Mouse (Mus musculus) forebrain, embryonic 11.5 days (tissue): Measurements from ENCODE around the gene B3galt1. TPM values are rescaled to one million over a fixed set of nuclear protein-coding genes. Genes with fewer than 3 reads are reported as not detected.

Experiments
- ATAC-seq: fragments of 200-750 bp; cut with Nextera tagmentation; replicated peaks from 2 replicates; pipeline ENCODE4 v1.8.0; 2017; ENCODE audit warnings: moderate TSS enrichment; ENCODE audit not compliant: low FRiP score
- DNase-seq: peaks from one replicate; pipeline ENCODE4 v3.0.0-alpha.2; 2017; ENCODE audit warnings: low spot score
- H3K27ac ChIP-seq: fragments of 300-500 bp; sonication (generic); 2 replicates; pipeline ENCODE4 v1.5.1; 2014; ENCODE audit warnings: low read depth, low read length
- H3K27me3 ChIP-seq: fragments of 300-500 bp; sonication (generic); 2 replicates; pipeline ENCODE4 v1.6.1; 2014; ENCODE audit warnings: mild to moderate bottlenecking, low read length, mixed read lengths; ENCODE audit not compliant: control insufficient read depth, insufficient read depth
- H3K36me3 ChIP-seq: fragments of 300-500 bp; sonication (generic); 2 replicates; pipeline ENCODE4 v1.6.1; 2014; ENCODE audit warnings: mild to moderate bottlenecking, low read length, moderate library complexity, mixed read lengths; ENCODE audit not compliant: control insufficient read depth, insufficient read depth
- H3K4me1 ChIP-seq: fragments of 300-500 bp; sonication (generic); replicated peaks from 2 replicates; pipeline ENCODE4 v1.6.1; 2014; ENCODE audit warnings: low read length, mixed read lengths; ENCODE audit not compliant: control insufficient read depth, insufficient read depth
- H3K4me2 ChIP-seq: fragments of 300-500 bp; sonication (generic); 2 replicates; pipeline ENCODE4 v1.6.1; 2014; ENCODE audit warnings: low read depth, mild to moderate bottlenecking, low read length, moderate library complexity, mixed read lengths; ENCODE audit not compliant: severe bottlenecking
- H3K4me3 ChIP-seq: fragments of 300-500 bp; sonication (generic); 2 replicates; pipeline ENCODE4 v1.5.1; 2014; ENCODE audit warnings: low read depth, low read length
- H3K9ac ChIP-seq: fragments of 300-500 bp; sonication (generic); 2 replicates; pipeline ENCODE4 v1.6.1; 2014; ENCODE audit warnings: low read length
- H3K9me3 ChIP-seq: fragments of 300-500 bp; sonication (generic); 2 replicates; pipeline ENCODE4 v1.6.1; 2016; ENCODE audit warnings: low read length, mixed read lengths; ENCODE audit not compliant: control insufficient read depth
- WGBS: fragments of 180-500 bp; shearing (Covaris S2); extraction: QIAGEN DNeasy Blood & Tissue Kit; methylation state at CpG from one replicate; pipeline ENCODE4 v1.1.7; 2014; 5-methylcytosine and 5-hydroxymethylcytosine counted together
- polyA plus RNA-seq: library from polyadenylated mRNA; unstranded; fragments of >200 nt; fragmentation: Nextera tagmentation; extraction: Ambion mirVana; gene quantifications from 2 replicates; pipeline ENCODE4 v1.2.1, GENCODE M21; 2014

Gene B3galt1
- polyA plus RNA-seq, 1 experiment from 2014 or later = 13.4 TPM

DNA sequence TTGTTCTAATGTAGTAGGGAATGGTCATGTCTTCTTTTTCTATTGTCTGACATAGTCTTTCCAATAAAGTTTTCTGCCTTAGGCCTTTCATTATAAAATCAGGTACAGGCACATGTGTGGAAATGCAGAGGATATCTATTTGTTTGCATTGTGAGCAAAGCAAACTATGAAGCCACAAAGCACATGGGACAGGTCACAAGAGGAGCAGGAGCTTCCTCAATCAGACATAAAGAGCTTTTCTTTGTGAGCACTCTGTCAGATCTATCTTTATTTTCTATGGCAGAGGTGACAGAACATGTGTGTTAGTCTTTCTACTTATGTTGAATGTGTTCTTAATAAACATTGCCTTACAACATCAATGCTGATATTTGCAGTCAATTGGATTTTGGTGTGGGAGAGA, 410.1 kb downstream of the B3galt1 start:
- Histone ChIP-seq H3K27me3 (no peaks in the 10 kb centered on the region), H3K4me2 (no peak overlapping the region), H3K4me1 (no peaks in the 10 kb centered on the region; the same call in 1 of the 2 replicates), H3K9ac (no peak overlapping the region), H3K4me3 (no peak overlapping the region), H3K9me3 (no peaks in the 10 kb centered on the region), H3K27ac (no peak overlapping the region), H3K36me3 (no peaks in the 10 kb centered on the region)
- DNase-seq (no peak), ATAC-seq (no peak)

GRCm38 (mm10) chr2:67976488-67976887, 410.8 kb downstream of the B3galt1 start:
- H3K27ac ChIP-seq = no peak overlapping the region
- no peaks in the 10 kb centered on the region for H3K27me3 ChIP-seq
- H3K9me3 ChIP-seq = no peaks in the 10 kb centered on the region
- ATAC-seq (no peak), DNase-seq (no peak)
- no peak overlapping the region for H3K4me2 ChIP-seq
- H3K36me3 ChIP-seq = no peaks in the 10 kb centered on the region
- 93% methylated on average over 4 of the region's 4 CpGs for WGBS
- H3K4me3 ChIP-seq = no peak overlapping the region
- no peaks in the 10 kb centered on the region; the same call in 1 of the 2 replicates for H3K4me1 ChIP-seq
- no peak overlapping the region for H3K9ac ChIP-seq

DNA sequence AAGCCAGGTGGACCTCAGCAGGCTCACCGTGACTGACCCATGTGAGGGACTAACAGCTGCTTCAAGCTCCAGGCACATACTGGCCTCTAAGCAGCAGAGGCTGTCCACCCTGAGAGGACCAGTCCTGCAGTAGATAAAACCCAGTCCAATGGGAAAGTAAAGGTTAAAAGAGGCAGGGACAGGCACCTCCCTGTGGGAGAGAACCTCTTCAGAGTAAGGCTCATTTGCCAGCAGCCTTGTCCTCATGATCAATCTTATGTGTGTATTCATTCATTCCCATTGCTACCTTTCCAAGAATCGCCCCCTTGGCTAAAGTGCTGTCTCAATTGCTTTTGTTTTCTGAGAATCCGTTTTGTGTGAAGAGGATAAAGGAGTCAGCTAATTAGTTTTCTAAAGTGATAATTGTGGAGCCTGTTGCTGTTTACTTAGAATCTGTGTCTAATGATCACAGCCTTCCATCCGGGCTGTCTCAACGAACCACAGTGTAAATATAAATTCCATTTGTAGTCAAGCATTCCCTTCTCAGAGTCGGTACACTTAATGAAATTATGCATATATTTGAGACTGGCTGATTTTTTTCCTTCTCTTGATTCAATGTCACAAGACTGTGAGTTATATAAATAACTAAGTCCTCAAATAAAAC, 412.1 kb downstream of the B3galt1 start:
- no peaks in the 10 kb centered on the region for H3K36me3 ChIP-seq
- peak; percentile 58 for ATAC-seq
- peak; percentile 50 for DNase-seq
- no peak overlapping the region for H3K4me3 ChIP-seq
- no peak overlapping the region for H3K9ac ChIP-seq
- no peaks in the 10 kb centered on the region; the same call in 1 of the 2 replicates for H3K4me1 ChIP-seq
- no peaks in the 10 kb centered on the region for H3K27me3 ChIP-seq
- no peaks in the 10 kb centered on the region for H3K9me3 ChIP-seq
- no peak overlapping the region for H3K27ac ChIP-seq
- no peak overlapping the region for H3K4me2 ChIP-seq
- WGBS = 28% methylated on average over 6 of the region's 6 CpGs

- Histone ChIP-seq H3K9me3 (no peaks in the 10 kb centered on the region), H3K36me3 (no peaks in the 10 kb centered on the region), H3K4me3 (no peak overlapping the region), H3K4me1 (no peaks in the 10 kb centered on the region), H3K27me3 (no peaks in the 10 kb centered on the region), H3K4me2 (no peak overlapping the region), H3K27ac (no peak overlapping the region), H3K9ac (no peak overlapping the region)
- DNase-seq (no peak), ATAC-seq (no peak)
- WGBS = 93% methylated on average over 3 of the region's 3 CpGs
Measured at GRCm38 (mm10) chr2:67983563-67983962, 417.9 kb downstream of the B3galt1 start.

DNA sequence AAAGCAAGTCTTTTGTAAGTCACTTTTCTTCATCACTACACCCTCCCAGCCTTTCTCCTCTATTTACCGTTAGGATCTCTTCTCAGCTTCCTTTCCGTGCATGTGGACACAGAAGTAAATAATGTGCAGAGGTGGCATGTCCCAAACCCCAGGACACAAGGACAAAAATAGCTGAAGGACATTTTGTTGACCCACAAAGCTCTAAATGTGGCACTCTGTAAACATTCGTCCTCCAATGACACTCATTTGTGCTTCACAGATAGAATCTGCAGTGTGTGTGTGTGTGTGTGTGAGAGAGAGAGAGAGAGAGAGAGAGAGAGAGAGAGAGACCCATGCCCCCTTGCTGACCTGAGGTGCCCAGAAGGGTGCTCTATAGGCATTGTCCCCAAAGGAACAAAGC, 419.5 kb downstream of the B3galt1 start:
- Histone ChIP-seq H3K9ac (no peak overlapping the region), H3K4me1 (no peaks in the 10 kb centered on the region), H3K27ac (no peak overlapping the region), H3K36me3 (no peaks in the 10 kb centered on the region), H3K4me3 (no peak overlapping the region), H3K9me3 (no peaks in the 10 kb centered on the region), H3K4me2 (no peak overlapping the region), H3K27me3 (no peaks in the 10 kb centered on the region)
- 86% methylated on average over 3 of the region's 3 CpGs for WGBS
- no peak for DNase-seq
- ATAC-seq = no peak

- Histone ChIP-seq H3K4me1 (no peaks in the 10 kb centered on the region), H3K9ac (no peak overlapping the region), H3K27ac (no peak overlapping the region), H3K4me2 (no peak overlapping the region), H3K9me3 (no peaks in the 10 kb centered on the region), H3K27me3 (no peaks in the 10 kb centered on the region), H3K36me3 (no peaks in the 10 kb centered on the region), H3K4me3 (no peak overlapping the region)
- 95% methylated on average over 1 of the region's 1 CpGs for WGBS
- ATAC-seq = no peak
- no peak for DNase-seq
Measured at GRCm38 (mm10) chr2:67993421-67993820, 427.8 kb downstream of the B3galt1 start.

- WGBS = 70% methylated on average over 1 of the region's 1 CpGs
- H3K9ac ChIP-seq = no peak overlapping the region
Measured at GRCm38 (mm10) chr2:68003091-68003490, 437.4 kb downstream of the B3galt1 start.

GRCm38 (mm10) chr2:68005210-68005609, 439.5 kb downstream of the B3galt1 start:
- H3K4me3 ChIP-seq = no peak overlapping the region
- H3K27ac ChIP-seq = no peak overlapping the region
- no peak for ATAC-seq
- DNase-seq = no peak
- no peak overlapping the region for H3K4me2 ChIP-seq
- H3K9me3 ChIP-seq = no peaks in the 10 kb centered on the region
- no peaks in the 10 kb centered on the region for H3K36me3 ChIP-seq
- no peak overlapping the region for H3K9ac ChIP-seq
- no peaks in the 10 kb centered on the region for H3K4me1 ChIP-seq
- H3K27me3 ChIP-seq = no peaks in the 10 kb centered on the region
- WGBS = 96% methylated on average over 9 of the region's 9 CpGs

More at GRCm38 (mm10) chr2:68003091-68003490, 437.4 kb downstream of the B3galt1 start:
- Histone ChIP-seq H3K36me3 (no peaks in the 10 kb centered on the region), H3K27me3 (no peaks in the 10 kb centered on the region), H3K4me3 (no peak overlapping the region), H3K4me2 (no peak overlapping the region), H3K27ac (no peak overlapping the region), H3K9me3 (no peaks in the 10 kb centered on the region), H3K4me1 (no peaks in the 10 kb centered on the region)
- ATAC-seq (no peak), DNase-seq (no peak)

DNA sequence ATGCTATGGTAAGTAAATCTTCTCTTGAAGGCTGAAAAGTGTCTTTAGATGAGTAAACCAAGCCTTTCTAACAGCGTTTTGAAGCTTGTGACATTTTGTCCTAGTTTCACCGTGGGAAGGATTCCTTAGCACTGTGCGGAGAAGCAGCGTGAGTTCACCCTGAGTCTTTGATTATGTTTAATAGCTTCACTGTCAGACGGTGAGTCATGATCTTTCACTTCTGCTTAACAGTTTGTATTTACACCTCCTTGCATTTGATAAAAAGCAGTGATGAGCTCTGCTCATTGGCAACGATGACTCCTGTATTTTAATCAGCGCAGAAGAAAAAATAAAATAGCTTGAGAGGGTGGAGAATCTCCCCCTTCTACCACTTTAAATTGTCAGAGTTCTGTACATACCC, 440.0 kb downstream of the B3galt1 start:
- no peak overlapping the region for H3K4me3 ChIP-seq
- no peaks in the 10 kb centered on the region for H3K36me3 ChIP-seq
- no peak overlapping the region for H3K9ac ChIP-seq
- H3K4me2 ChIP-seq = no peak overlapping the region
- no peaks in the 10 kb centered on the region for H3K4me1 ChIP-seq
- WGBS = 85% methylated on average over 7 of the region's 7 CpGs
- DNase-seq (no peak), ATAC-seq (no peak)
- no peak overlapping the region for H3K27ac ChIP-seq
- no peaks in the 10 kb centered on the region for H3K9me3 ChIP-seq
- H3K27me3 ChIP-seq = no peaks in the 10 kb centered on the region
